Mouse (Mus musculus) olfactory bulb, adult 2 months (tissue): ENCODE measurements around the gene Pip5k1b.

Experiments used
- CTCF ChIP-seq: fragments of 200-500 bp; IDR thresholded peaks from 2 replicates; pipeline ENCODE4 v1.5.1; 2012; ENCODE audit warnings: low read depth, mild to moderate bottlenecking, low read length, moderate library complexity; ENCODE audit not compliant: insufficient read depth
- POLR2A ChIP-seq: fragments of 200-500 bp; IDR thresholded peaks from 2 replicates; pipeline ENCODE4 v1.6.1; 2012; ENCODE audit warnings: mild to moderate bottlenecking, low read depth, low read length, moderate library complexity; ENCODE audit not compliant: insufficient read depth

DNA sequence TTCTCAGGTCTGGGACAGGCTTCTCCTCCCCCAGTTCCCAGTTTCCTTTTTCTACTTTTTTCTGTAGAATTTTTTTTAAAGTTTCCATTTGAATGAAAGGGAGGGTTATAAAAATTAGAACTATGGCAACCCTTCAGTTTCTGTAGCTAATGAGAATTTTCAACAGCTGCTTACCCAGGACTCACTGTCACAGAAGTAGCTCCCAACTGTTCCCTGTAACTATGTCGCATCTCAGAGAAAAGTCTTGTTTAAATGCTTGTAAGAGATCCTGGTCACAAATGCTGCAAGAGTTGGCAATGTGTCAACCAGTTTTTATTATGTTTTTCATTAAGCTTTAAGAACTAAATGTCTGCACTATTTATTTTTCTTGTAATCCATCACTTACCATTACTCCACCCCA lies 188.9 kb downstream of the Pip5k1b start:
- TF ChIP-seq POLR2A (no peak), CTCF (no peak)
